Mouse (Mus musculus) CD8-positive naive resting alpha-beta T cell, adult 2 months (primary cell): Measurements from ENCODE around the gene Siah1b.

Source experiments
- DNase-seq, 2 experiments: peaks; one replicate each; pipeline ENCODE4 v3.0.0; 2022; ENCODE audit warnings: low read depth in 2 of 2, low spot score in 2 of 2

The Siah1b gene

GRCm38 (mm10) chrX:164032526-164032925, 43.8 kb downstream of the Siah1b start:
- DNase-seq = no peak

- peak; percentile 1 to 8 for DNase-seq
These were observed 48.5 kb downstream of the Siah1b start, which contains the start of gene Car5b for GRCm38 (mm10) chrX:164027607-164028289. Gene Car5b (minus strand): TSS chrX:164027997.
